Mouse (Mus musculus) hindbrain, embryonic 10.5 days (tissue): ENCODE data around the gene Krt18. TPM values are rescaled to one million over a fixed set of nuclear protein-coding genes. Genes with fewer than 3 reads are reported as not detected.
A peak's percentile ranks its signal among the peaks of the same experiment; 100 is the strongest.

Experiments
- DNase-seq: peaks from one replicate; pipeline ENCODE4 v3.0.0-alpha.2; 2017; ENCODE audit warnings: low spot score
- H3K27ac ChIP-seq: fragments of 300-500 bp; sonication (generic); 2 replicates; pipeline ENCODE4 v1.5.1; 2016; ENCODE audit warnings: mild to moderate bottlenecking, moderate library complexity
- H3K27me3 ChIP-seq: fragments of 300-500 bp; sonication (generic); 2 replicates; pipeline ENCODE4 v1.6.1; 2016; ENCODE audit warnings: mild to moderate bottlenecking; ENCODE audit not compliant: poor library complexity, insufficient read depth, severe bottlenecking
- H3K36me3 ChIP-seq: fragments of 300-500 bp; sonication (generic); 2 replicates; pipeline ENCODE4 v1.6.1; 2016; ENCODE audit warnings: mild to moderate bottlenecking, moderate library complexity
- H3K4me1 ChIP-seq: fragments of 300-500 bp; sonication (generic); replicated peaks from 2 replicates; pipeline ENCODE4 v1.6.1; 2016; ENCODE audit warnings: mild to moderate bottlenecking
- H3K4me3 ChIP-seq: fragments of 300-500 bp; sonication (generic); 2 replicates; pipeline ENCODE4 v1.5.1; 2016; ENCODE audit warnings: mild to moderate bottlenecking, moderate library complexity
- H3K9me3 ChIP-seq: fragments of 300-500 bp; sonication (generic); 2 replicates; pipeline ENCODE4 v1.6.1; 2016; ENCODE audit warnings: mild to moderate bottlenecking, moderate library complexity
- WGBS: fragments of 180-500 bp; shearing (Covaris S2); methylation state at CpG from one replicate; pipeline ENCODE4 v1.1.7; 2016; 5-methylcytosine and 5-hydroxymethylcytosine counted together
- polyA plus RNA-seq: library from polyadenylated mRNA; unstranded; fragments of >200 nt; fragmentation: Nextera tagmentation; extraction: Ambion mirVana; gene quantifications from 2 replicates; pipeline ENCODE4 v1.2.1, GENCODE M21; 2016

The Krt18 gene
- polyA plus RNA-seq, 1 experiment from 2014 or later: 38.6 TPM

- Histone ChIP-seq H3K4me1 (peaks cover 6% of the 10 kb centered on the region), H3K9me3 (no peaks in the 10 kb centered on the region), H3K27me3 (no peaks in the 10 kb centered on the region), H3K4me3 (no peak overlapping the region), H3K27ac (no peak overlapping the region), H3K36me3 (no peaks in the 10 kb centered on the region)
- no peak for DNase-seq
These were observed 21.9 kb downstream of the Krt18 start for GRCm38 (mm10) chr15:102049871-102050270.

GRCm38 (mm10) chr15:102051920-102052683, 24.1 kb downstream of the Krt18 start:
- Histone ChIP-seq H3K4me1 (peaks cover 6% of the 10 kb centered on the region), H3K9me3 (no peaks in the 10 kb centered on the region), H3K36me3 (no peaks in the 10 kb centered on the region), H3K27me3 (no peaks in the 10 kb centered on the region), H3K4me3 (peak overlapping the region; percentile 59), H3K27ac (peak overlapping the region; percentile 84)
- under 1% methylated on average over 30 of the region's 33 CpGs for WGBS
- DNase-seq: peak; percentile 80

- H3K9me3 ChIP-seq: no peaks in the 10 kb centered on the region
- WGBS: 88% methylated on average over 15 of the region's 15 CpGs
- peaks cover 6% of the 10 kb centered on the region for H3K4me1 ChIP-seq
- H3K4me3 ChIP-seq: no peak overlapping the region
- H3K27me3 ChIP-seq: no peaks in the 10 kb centered on the region
- no peak overlapping the region for H3K27ac ChIP-seq
- no peaks in the 10 kb centered on the region for H3K36me3 ChIP-seq
- no peak for DNase-seq
These were observed 28.7 kb downstream of the Krt18 start for GRCm38 (mm10) chr15:102056495-102057174.

GRCm38 (mm10) chr15:102065661-102066325, 37.8 kb downstream of the Krt18 start:
- Histone ChIP-seq H3K36me3 (no peaks in the 10 kb centered on the region), H3K4me1 (peaks cover 11% of the 10 kb centered on the region; the same call in 1 of the 2 replicates), H3K27ac (no peak overlapping the region), H3K27me3 (peaks cover 25% of the 10 kb centered on the region), H3K4me3 (no peak overlapping the region), H3K9me3 (no peaks in the 10 kb centered on the region)
- WGBS: 7% methylated on average over 20 of the region's 20 CpGs
- peak; percentile 94 for DNase-seq

GRCm38 (mm10) chr15:102070476-102071467, 42.8 kb downstream of the Krt18 start:
- 77% methylated on average over 13 of the region's 13 CpGs for WGBS
- Histone ChIP-seq H3K9me3 (no peaks in the 10 kb centered on the region), H3K4me3 (no peak overlapping the region), H3K4me1 (peaks cover 22% of the 10 kb centered on the region), H3K27me3 (peaks cover 23% of the 10 kb centered on the region), H3K36me3 (peaks cover 6% of the 10 kb centered on the region; the same call in 1 of the 2 replicates), H3K27ac (no peak overlapping the region)
- DNase-seq: no peak

- no peak for DNase-seq
- Histone ChIP-seq H3K27ac (peak overlapping the region; percentile 97), H3K36me3 (peaks cover 6% of the 10 kb centered on the region; the same call in 1 of the 2 replicates), H3K4me3 (peak overlapping the region; percentile 92), H3K4me1 (peaks cover 24% of the 10 kb centered on the region), H3K9me3 (no peaks in the 10 kb centered on the region), H3K27me3 (no peaks in the 10 kb centered on the region)
- WGBS: 15% methylated on average over 6 of the region's 6 CpGs
These were observed 45.1 kb downstream of the Krt18 start for GRCm38 (mm10) chr15:102072963-102073558.

- peak within 1 kb of the TSS; percentile 97 for H3K27ac ChIP-seq
- peaks cover 8% of the 10 kb centered on the region; the same call in 1 of the 2 replicates for H3K36me3 ChIP-seq
- no peaks in the 10 kb centered on the region for H3K27me3 ChIP-seq
- WGBS: under 1% methylated on average over 58 of the region's 58 CpGs
- DNase-seq: peak; percentile 99
- no peaks in the 10 kb centered on the region for H3K9me3 ChIP-seq
- peaks cover 24% of the 10 kb centered on the region for H3K4me1 ChIP-seq
- peak within 1 kb of the TSS; percentile 92 for H3K4me3 ChIP-seq
These were observed 45.6 kb downstream of the Krt18 start, which contains the start of gene Eif4b for GRCm38 (mm10) chr15:102073559-102074069. Gene Eif4b (plus strand): TSS chr15:102073773.

GRCm38 (mm10) chr15:102074070-102074731, 46.2 kb downstream of the Krt18 start:
- Histone ChIP-seq H3K27ac (peak overlapping the region; percentile 97), H3K9me3 (no peaks in the 10 kb centered on the region), H3K27me3 (no peaks in the 10 kb centered on the region), H3K36me3 (peaks cover 13% of the 10 kb centered on the region), H3K4me1 (peaks cover 24% of the 10 kb centered on the region), H3K4me3 (peak overlapping the region; percentile 92)
- DNase-seq: peak; percentile 66
- WGBS: under 1% methylated on average over 57 of the region's 57 CpGs

- DNase-seq: no peak
- H3K4me3 ChIP-seq: peak overlapping the region; percentile 92
- H3K27me3 ChIP-seq: no peaks in the 10 kb centered on the region
- H3K9me3 ChIP-seq: no peaks in the 10 kb centered on the region
- WGBS: 23% methylated on average over 11 of the region's 11 CpGs
- H3K27ac ChIP-seq: peak overlapping the region; percentile 97
- peaks cover 24% of the 10 kb centered on the region for H3K4me1 ChIP-seq
- H3K36me3 ChIP-seq: peaks cover 15% of the 10 kb centered on the region
These were observed 47.1 kb downstream of the Krt18 start for GRCm38 (mm10) chr15:102074876-102075585.

GRCm38 (mm10) chr15:102077111-102077677, 49.2 kb downstream of the Krt18 start:
- no peak for DNase-seq
- Histone ChIP-seq H3K27ac (no peak overlapping the region), H3K4me3 (no peak overlapping the region), H3K9me3 (no peaks in the 10 kb centered on the region), H3K36me3 (peaks cover 36% of the 10 kb centered on the region), H3K4me1 (peaks cover 24% of the 10 kb centered on the region), H3K27me3 (no peaks in the 10 kb centered on the region)
- WGBS: 92% methylated on average over 2 of the region's 2 CpGs
